Mouse (Mus musculus) ES-E14 (cell line): ENCODE measurements around the gene Dpm1. TPM values are rescaled to one million over a fixed set of nuclear protein-coding genes. Genes with fewer than 3 reads are reported as not detected.

Experiments
- DNase-seq: peaks from one replicate; pipeline ENCODE4 v3.0.0-alpha.2; 2013; ENCODE audit warnings: low read depth, low spot score
- H3K27ac ChIP-seq: 2 replicates; pipeline ENCODE4 v1.5.1; 2012; ENCODE audit warnings: low read depth, mild to moderate bottlenecking, low read length, moderate library complexity, mixed read lengths; ENCODE audit not compliant: poor library complexity, insufficient read depth, severe bottlenecking
- H3K36me3 ChIP-seq: 2 replicates; pipeline ENCODE4 v1.6.1; 2012; ENCODE audit warnings: mild to moderate bottlenecking, low read length, moderate library complexity, mixed read lengths; ENCODE audit not compliant: control insufficient read depth, poor library complexity, insufficient read depth, severe bottlenecking
- H3K4me1 ChIP-seq, 2 experiments: fragments of 150-350 bp in 1 of 2; sonication (generic) in 1 of 2; 2 replicates each; pipeline ENCODE4 v1.6.1; 2012; ENCODE audit warnings: low read length in 2 of 2, mild to moderate bottlenecking in 1 of 2, mixed read lengths in 1 of 2; ENCODE audit not compliant: control insufficient read depth in 2 of 2, insufficient read depth in 2 of 2, poor library complexity in 1 of 2
- H3K4me3 ChIP-seq, 2 experiments: fragments of 150-350 bp in 1 of 2; sonication (generic) in 1 of 2; 2 replicates each; pipeline ENCODE4 v1.5.1; 2012; ENCODE audit warnings: low read length in 2 of 2, low read depth in 1 of 2, mild to moderate bottlenecking in 1 of 2, mixed read lengths in 1 of 2; ENCODE audit not compliant: insufficient read depth in 1 of 2, poor library complexity in 1 of 2, severe bottlenecking in 1 of 2
- H3K9ac ChIP-seq: 2 replicates; pipeline ENCODE4 v1.6.1; 2012; ENCODE audit warnings: low read depth, mild to moderate bottlenecking, low read length, mixed read lengths; ENCODE audit not compliant: poor library complexity, insufficient read depth, severe bottlenecking
- H3K9me3 ChIP-seq: fragments of 150-350 bp; sonication (generic); 2 replicates; pipeline ENCODE4 v1.6.1; 2012; ENCODE audit warnings: low read depth, mild to moderate bottlenecking, low read length; ENCODE audit not compliant: control insufficient read depth, insufficient read depth
- CHD2 ChIP-seq: IDR thresholded peaks from 2 replicates; pipeline ENCODE4 v1.6.1; 2014; ENCODE audit warnings: mild to moderate bottlenecking, low read depth, low read length, inconsistent platforms
- HCFC1 ChIP-seq: IDR thresholded peaks from 2 replicates; pipeline ENCODE4 v1.6.1; 2012; ENCODE audit warnings: low read length, inconsistent platforms, borderline replicate concordance; ENCODE audit not compliant: insufficient read depth
- MAFK ChIP-seq: IDR thresholded peaks from 2 replicates; pipeline ENCODE4 v1.6.1; 2014; ENCODE audit warnings: mild to moderate bottlenecking, low read depth, low read length, inconsistent platforms; ENCODE audit not compliant: insufficient read depth
- ZC3H11A ChIP-seq: IDR thresholded peaks from 2 replicates; pipeline ENCODE4 v1.6.1; 2012; ENCODE audit warnings: low read depth, mild to moderate bottlenecking, inconsistent platforms, low read length, borderline replicate concordance
- ZNF384 ChIP-seq: IDR thresholded peaks from 2 replicates; pipeline ENCODE4 v1.6.1; 2012; ENCODE audit warnings: low read depth, low read length, inconsistent platforms
- in situ Hi-C, 2 experiments: fragments of 600-800 bp; cut with MboI; formaldehyde crosslinking; loops; one replicate each; pipeline ENCODE4 v1.15.1; 2025; ENCODE audit warnings: low sequenced_read_pairs in 2 of 2, inconsistent platforms in 1 of 2; ENCODE audit not compliant: unreplicated experiment in 2 of 2
- total RNA-seq: library from RNA; depleted of rRNA; stranded (reverse); fragments of 300-350 nt; gene quantifications from 2 replicates; pipeline ENCODE4 v1.2.3, GENCODE M21; 2012

Gene Dpm1
- total RNA-seq, 1 experiment: 47.3 TPM

- Histone ChIP-seq H3K4me3 (no peak overlapping the region), H3K9me3 (no peaks in the 10 kb centered on the region), H3K27ac (no peak overlapping the region; the same call in 1 of the 2 replicates), H3K36me3 (peaks cover 21% of the 10 kb centered on the region), H3K4me1 (peaks cover 2 to 8% of the 10 kb centered on the region in 2 experiments; a peak in 3 of 4 replicates), H3K9ac (peak overlapping the region; percentile 48; the same call in 1 of the 2 replicates)
- in situ Hi-C loops: loop anchor here in 1 of 2 experiments (10.0 kb wide), 1 partner anchor 83 kb away; no protein-coding TSS in a partner anchor
- TF ChIP-seq ZC3H11A: no peak
- no peak for TF ChIP-seq HCFC1
- no peak for TF ChIP-seq ZNF384
- TF ChIP-seq MAFK: no peak
- TF ChIP-seq CHD2: no peak
- no peak for DNase-seq
Observed at GRCm38 (mm10) chr2:168207883-168208282, 22.5 kb downstream of the Dpm1 start.

- Histone ChIP-seq H3K36me3 (peaks cover 14% of the 10 kb centered on the region), H3K4me3 (peak within 1 kb of the TSS; percentile 89 to 100), H3K9ac (peak within 1 kb of the TSS; percentile 99), H3K27ac (peak within 1 kb of the TSS; percentile 98), H3K4me1 (peaks cover 2 to 8% of the 10 kb centered on the region in 2 experiments; a peak in 3 of 4 replicates), H3K9me3 (no peaks in the 10 kb centered on the region)
- DNase-seq: peak; percentile 96
- in situ Hi-C loops: loop anchor here in 1 of 2 experiments (10.0 kb wide), 1 partner anchor 82 kb away; no protein-coding TSS in a partner anchor
- TF ChIP-seq ZNF384: 0 out of 2 replicates have a peak, but pooled peaks have one; percentile 28
- TF ChIP-seq CHD2: peak; percentile 98
- no peak for TF ChIP-seq MAFK
- TF ChIP-seq HCFC1: peak; percentile 82
- no peak for TF ChIP-seq ZC3H11A
Observed at GRCm38 (mm10) chr2:168206725-168207644, 23.4 kb downstream of the Dpm1 start, which contains the start of gene Adnp. Gene Adnp, minus strand, starts transcription at chr2:168207112.

- Histone ChIP-seq H3K36me3 (peaks cover 13% of the 10 kb centered on the region), H3K9ac (peak overlapping the region; percentile 99), H3K27ac (peak overlapping the region; percentile 98), H3K4me3 (peak overlapping the region; percentile 89 to 100), H3K9me3 (no peaks in the 10 kb centered on the region), H3K4me1 (peaks cover 2 to 8% of the 10 kb centered on the region in 2 experiments; a peak in 3 of 4 replicates)
- DNase-seq: no peak
- no peak for TF ChIP-seq ZC3H11A
- 0 out of 2 replicates have a peak, but pooled peaks have one; percentile 11 for TF ChIP-seq HCFC1
- in situ Hi-C loops: loop anchor here in 1 of 2 experiments (10.0 kb wide), 1 partner anchor 81 kb away; no protein-coding TSS in a partner anchor
Observed at GRCm38 (mm10) chr2:168205681-168206631, 24.4 kb downstream of the Dpm1 start.

- in situ Hi-C loops: loop anchor here in 1 of 2 experiments (10.0 kb wide), 1 partner anchor 80 kb away; no protein-coding TSS in a partner anchor
- peak; percentile 96 for DNase-seq
- H3K27ac ChIP-seq: no peak overlapping the region; the same call in 1 of the 2 replicates
Observed at GRCm38 (mm10) chr2:168205265-168205664, 25.1 kb downstream of the Dpm1 start.

More at GRCm38 (mm10) chr2:168205265-168205664, 25.1 kb downstream of the Dpm1 start:
- peaks cover 10% of the 10 kb centered on the region for H3K36me3 ChIP-seq
- no peak for TF ChIP-seq ZNF384
- TF ChIP-seq MAFK: no peak
- peak; percentile 79 for TF ChIP-seq CHD2
- TF ChIP-seq HCFC1: 0 out of 2 replicates have a peak, but pooled peaks have one; percentile 33
- 0 out of 2 replicates have a peak, but pooled peaks have one; percentile 12 for TF ChIP-seq ZC3H11A
- peaks cover 2 to 8% of the 10 kb centered on the region in 2 experiments; a peak in 3 of 4 replicates for H3K4me1 ChIP-seq
- H3K4me3 ChIP-seq: peak overlapping the region; percentile 89 to 100
- peak overlapping the region; percentile 99; the same call in 1 of the 2 replicates for H3K9ac ChIP-seq
- no peaks in the 10 kb centered on the region for H3K9me3 ChIP-seq
